Mouse (Mus musculus) liver, embryonic 15.5 days (tissue): ENCODE data around the gene Alox12. TPM values are rescaled to one million over a fixed set of nuclear protein-coding genes. Genes with fewer than 3 reads are reported as not detected.

ENCODE experiments used
- ATAC-seq: fragments of 200-750 bp; cut with Nextera tagmentation; 2 replicates; pipeline ENCODE4 v1.8.0; 2017; ENCODE audit warnings: moderate number of reproducible peaks, mild to moderate bottlenecking, moderate library complexity; ENCODE audit not compliant: insufficient read depth
- H3K27ac ChIP-seq: fragments of 300-500 bp; sonication (generic); replicated peaks from 2 replicates; pipeline ENCODE4 v1.5.1; 2015; ENCODE audit warnings: mild to moderate bottlenecking, inconsistent platforms
- H3K27me3 ChIP-seq: fragments of 300-500 bp; sonication (generic); 2 replicates; pipeline ENCODE4 v1.6.1; 2015; ENCODE audit warnings: mild to moderate bottlenecking, inconsistent platforms
- H3K36me3 ChIP-seq: fragments of 300-500 bp; sonication (generic); replicated peaks from 2 replicates; pipeline ENCODE4 v1.6.1; 2015; ENCODE audit warnings: moderate library complexity, mild to moderate bottlenecking, inconsistent platforms
- H3K4me1 ChIP-seq: fragments of 300-500 bp; sonication (generic); replicated peaks from 2 replicates; pipeline ENCODE4 v1.6.1; 2015; ENCODE audit warnings: inconsistent platforms
- H3K4me2 ChIP-seq: fragments of 300-500 bp; sonication (generic); 2 replicates; pipeline ENCODE4 v1.6.1; 2015; ENCODE audit warnings: moderate library complexity, mild to moderate bottlenecking, inconsistent platforms
- H3K4me3 ChIP-seq: fragments of 300-500 bp; sonication (generic); replicated peaks from 2 replicates; pipeline ENCODE4 v1.5.1; 2015; ENCODE audit warnings: mild to moderate bottlenecking, inconsistent platforms
- H3K9ac ChIP-seq: fragments of 300-500 bp; sonication (generic); 2 replicates; pipeline ENCODE4 v1.6.1; 2015; ENCODE audit warnings: moderate library complexity, mild to moderate bottlenecking, inconsistent platforms
- H3K9me3 ChIP-seq: fragments of 300-500 bp; sonication (generic); replicated peaks from 2 replicates; pipeline ENCODE4 v1.6.1; 2016; ENCODE audit warnings: inconsistent platforms
- WGBS: fragments of 180-500 bp; shearing (Covaris S2); methylation state at CpG from one replicate; pipeline ENCODE4 v1.1.7; 2015; ENCODE audit warnings: mixed read lengths; ENCODE audit not compliant: insufficient replicate concordance; 5-methylcytosine and 5-hydroxymethylcytosine counted together
- polyA plus RNA-seq: library from polyadenylated mRNA; unstranded; fragments of >200 nt; fragmentation: Nextera tagmentation; extraction: Ambion mirVana; gene quantifications from 2 replicates; pipeline ENCODE4 v1.2.1, GENCODE M21; 2015

Gene Alox12
- polyA plus RNA-seq, 1 experiment from 2014 or later: 13.8 TPM

GRCm38 (mm10) chr11:70211972-70212371 is 43.2 kb downstream of the Alox12 start:
- Histone ChIP-seq H3K27me3 (peaks cover 67% of the 10 kb centered on the region), H3K9ac (no peak overlapping the region)
- no peak for ATAC-seq

GRCm38 (mm10) chr11:70210681-70211080 is 44.5 kb downstream of the Alox12 start:
- 80% methylated on average over 2 of the region's 2 CpGs for WGBS
- H3K36me3 ChIP-seq: no peaks in the 10 kb centered on the region
- no peak overlapping the region for H3K27ac ChIP-seq
- peaks cover 16% of the 10 kb centered on the region for H3K4me1 ChIP-seq
- no peak for ATAC-seq
- no peak overlapping the region for H3K4me2 ChIP-seq
- no peaks in the 10 kb centered on the region for H3K9me3 ChIP-seq
- H3K4me3 ChIP-seq: no peak overlapping the region
- peaks cover 54% of the 10 kb centered on the region for H3K27me3 ChIP-seq
- no peak overlapping the region for H3K9ac ChIP-seq

More at GRCm38 (mm10) chr11:70211972-70212371, 43.2 kb downstream of the Alox12 start:
- H3K4me1 ChIP-seq: peaks cover 16% of the 10 kb centered on the region
- 69% methylated on average over 6 of the region's 6 CpGs for WGBS
- no peaks in the 10 kb centered on the region for H3K36me3 ChIP-seq
- no peaks in the 10 kb centered on the region for H3K9me3 ChIP-seq
- no peak overlapping the region for H3K4me3 ChIP-seq
- H3K4me2 ChIP-seq: no peak overlapping the region
- no peak overlapping the region for H3K27ac ChIP-seq

GRCm38 (mm10) chr11:70208778-70209388 is 46.3 kb downstream of the Alox12 start:
- Histone ChIP-seq H3K27ac (no peak overlapping the region), H3K9me3 (no peaks in the 10 kb centered on the region), H3K4me2 (no peak overlapping the region), H3K4me1 (peaks cover 3% of the 10 kb centered on the region), H3K4me3 (no peak overlapping the region), H3K27me3 (peaks cover 37% of the 10 kb centered on the region), H3K36me3 (no peaks in the 10 kb centered on the region), H3K9ac (no peak overlapping the region)
- 47% methylated on average over 5 of the region's 5 CpGs for WGBS
- ATAC-seq: no peak

GRCm38 (mm10) chr11:70207283-70207682 is 47.9 kb downstream of the Alox12 start:
- H3K27me3 ChIP-seq: peaks cover 23% of the 10 kb centered on the region
- no peak for ATAC-seq
- no peak overlapping the region for H3K4me3 ChIP-seq
- WGBS: 59% methylated on average over 7 of the region's 7 CpGs
- no peak overlapping the region for H3K9ac ChIP-seq
- no peak overlapping the region for H3K27ac ChIP-seq
- no peaks in the 10 kb centered on the region; the same call in 1 of the 2 replicates for H3K4me1 ChIP-seq
- no peaks in the 10 kb centered on the region for H3K9me3 ChIP-seq
- H3K36me3 ChIP-seq: no peaks in the 10 kb centered on the region
- H3K4me2 ChIP-seq: no peak overlapping the region

GRCm38 (mm10) chr11:70206801-70207200 is 48.4 kb downstream of the Alox12 start:
- H3K27ac ChIP-seq: no peak overlapping the region
- H3K9ac ChIP-seq: no peak overlapping the region
- H3K4me3 ChIP-seq: no peak overlapping the region
- H3K4me2 ChIP-seq: no peak overlapping the region
- peaks cover 20% of the 10 kb centered on the region for H3K27me3 ChIP-seq
- no peak for ATAC-seq
- no peaks in the 10 kb centered on the region for H3K9me3 ChIP-seq
- WGBS: 54% methylated on average over 2 of the region's 2 CpGs
- H3K4me1 ChIP-seq: peaks cover 1% of the 10 kb centered on the region; the same call in 1 of the 2 replicates
- no peaks in the 10 kb centered on the region for H3K36me3 ChIP-seq

GRCm38 (mm10) chr11:70201691-70202090 is 53.5 kb downstream of the Alox12 start:
- H3K27ac ChIP-seq: no peak overlapping the region
- peaks cover 11% of the 10 kb centered on the region; the same call in 1 of the 2 replicates for H3K27me3 ChIP-seq
- no peak overlapping the region for H3K9ac ChIP-seq
- H3K4me3 ChIP-seq: no peak overlapping the region
- 0 out of 2 replicates have a peak, but pooled peaks cover 3% of the 10 kb centered on the region for H3K4me1 ChIP-seq
- no peak overlapping the region for H3K4me2 ChIP-seq
- ATAC-seq: no peak
- H3K36me3 ChIP-seq: no peaks in the 10 kb centered on the region
- WGBS: 37% methylated on average over 5 of the region's 5 CpGs
- H3K9me3 ChIP-seq: no peaks in the 10 kb centered on the region

GRCm38 (mm10) chr11:70200036-70200608 is 55.0 kb downstream of the Alox12 start:
- no peak overlapping the region for H3K4me3 ChIP-seq
- WGBS: 67% methylated on average over 5 of the region's 5 CpGs
- 0 out of 2 replicates have a peak, but pooled peaks cover 11% of the 10 kb centered on the region for H3K27me3 ChIP-seq
- ATAC-seq: no peak
- no peak overlapping the region for H3K9ac ChIP-seq
- H3K27ac ChIP-seq: no peak overlapping the region
- 0 out of 2 replicates have a peak, but pooled peaks cover 3% of the 10 kb centered on the region for H3K4me1 ChIP-seq
- H3K4me2 ChIP-seq: no peak overlapping the region
- no peaks in the 10 kb centered on the region for H3K9me3 ChIP-seq
- no peaks in the 10 kb centered on the region for H3K36me3 ChIP-seq

GRCm38 (mm10) chr11:70199107-70199506 is 56.0 kb downstream of the Alox12 start:
- no peak overlapping the region for H3K27ac ChIP-seq
- H3K4me3 ChIP-seq: no peak overlapping the region
- H3K4me2 ChIP-seq: no peak overlapping the region
- 0 out of 2 replicates have a peak, but pooled peaks cover 11% of the 10 kb centered on the region for H3K27me3 ChIP-seq
- no peaks in the 10 kb centered on the region for H3K9me3 ChIP-seq
- 64% methylated on average over 8 of the region's 8 CpGs for WGBS
- H3K9ac ChIP-seq: no peak overlapping the region
- ATAC-seq: no peak
- 0 out of 2 replicates have a peak, but pooled peaks cover 3% of the 10 kb centered on the region for H3K4me1 ChIP-seq
- H3K36me3 ChIP-seq: no peaks in the 10 kb centered on the region

GRCm38 (mm10) chr11:70198332-70198731 is 56.8 kb downstream of the Alox12 start:
- Histone ChIP-seq H3K36me3 (no peaks in the 10 kb centered on the region), H3K4me1 (0 out of 2 replicates have a peak, but pooled peaks cover 3% of the 10 kb centered on the region), H3K9ac (no peak overlapping the region), H3K27ac (no peak overlapping the region), H3K4me2 (no peak overlapping the region), H3K27me3 (0 out of 2 replicates have a peak, but pooled peaks cover 8% of the 10 kb centered on the region), H3K9me3 (no peaks in the 10 kb centered on the region), H3K4me3 (no peak overlapping the region)
- no peak for ATAC-seq
- 24% methylated on average over 3 of the region's 3 CpGs for WGBS

GRCm38 (mm10) chr11:70193354-70194285 is 61.5 kb downstream of the Alox12 start:
- no peak overlapping the region for H3K4me2 ChIP-seq
- 53% methylated on average over 11 of the region's 11 CpGs for WGBS
- no peak for ATAC-seq

GRCm38 (mm10) chr11:70192157-70192556 is 63.0 kb downstream of the Alox12 start:
- Histone ChIP-seq H3K27me3 (no peaks in the 10 kb centered on the region), H3K4me2 (no peak overlapping the region), H3K27ac (no peak overlapping the region), H3K9me3 (no peaks in the 10 kb centered on the region), H3K36me3 (no peaks in the 10 kb centered on the region), H3K9ac (no peak overlapping the region), H3K4me1 (no peaks in the 10 kb centered on the region), H3K4me3 (no peak overlapping the region)
- ATAC-seq: no peak
- 59% methylated on average over 4 of the region's 4 CpGs for WGBS

More at GRCm38 (mm10) chr11:70193354-70194285, 61.5 kb downstream of the Alox12 start:
- Histone ChIP-seq H3K4me1 (no peaks in the 10 kb centered on the region), H3K27me3 (no peaks in the 10 kb centered on the region), H3K36me3 (no peaks in the 10 kb centered on the region), H3K27ac (no peak overlapping the region), H3K9me3 (no peaks in the 10 kb centered on the region), H3K9ac (no peak overlapping the region), H3K4me3 (no peak overlapping the region)
